Mouse (Mus musculus) heart, adult 2 months (tissue): ENCODE results near the gene Wiz.

ENCODE experiments used
- CTCF ChIP-seq: fragments of 200-600 bp; IDR thresholded peaks from 2 replicates; pipeline ENCODE4 v1.8.1; 2022; ENCODE audit warnings: antibody characterized with exemption, mild to moderate bottlenecking, moderate library complexity
- EP300 ChIP-seq: fragments of 200-500 bp; IDR thresholded peaks from 2 replicates; pipeline ENCODE4 v1.6.1; 2011; ENCODE audit warnings: low read depth, low read length, control low read depth; ENCODE audit not compliant: insufficient read depth
- POLR2A ChIP-seq: fragments of 200-500 bp; IDR thresholded peaks from 2 replicates; pipeline ENCODE4 v1.6.1; 2011; ENCODE audit warnings: mild to moderate bottlenecking, low read depth, low read length, control low read depth; ENCODE audit not compliant: insufficient read depth

DNA sequence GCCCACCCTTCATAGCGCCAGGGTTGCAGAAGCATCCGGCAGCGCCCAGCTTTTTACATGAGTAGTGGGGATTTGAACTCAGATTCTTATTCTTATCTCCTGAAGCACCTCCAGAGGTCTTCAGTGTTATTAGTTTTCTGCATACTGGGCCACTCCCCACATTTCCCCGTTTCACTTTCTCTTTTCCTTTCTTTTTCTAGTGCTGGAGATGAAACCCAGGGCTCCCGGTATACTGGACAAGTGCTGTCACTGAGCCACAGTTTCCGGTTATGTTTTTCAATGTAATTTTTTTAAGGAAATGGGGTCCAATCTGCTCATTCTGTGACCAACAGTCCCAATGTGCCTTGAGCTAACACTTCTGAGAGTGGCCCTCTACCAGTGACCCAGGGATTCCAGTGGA, 22.7 kb upstream of the Wiz start:
- TF ChIP-seq CTCF (no peak), POLR2A (no peak), EP300 (no peak)
